Mouse (Mus musculus): Measurements from ENCODE around the gene Nat10. TPM values are rescaled to one million over a fixed set of nuclear protein-coding genes. Genes with fewer than 3 reads are reported as not detected.

The Nat10 gene
- total RNA-seq, 1 experiment from 2014 or later = 42.0 TPM

- no peak for ATAC-seq (ENCODE audit: extremely low read depth, insufficient number of reproducible peaks, low FRiP score, poor library complexity, severe bottlenecking)
Measured at GRCm38 (mm10) chr2:103676808-103677207, 84.3 kb downstream of the Nat10 start.

DNA sequence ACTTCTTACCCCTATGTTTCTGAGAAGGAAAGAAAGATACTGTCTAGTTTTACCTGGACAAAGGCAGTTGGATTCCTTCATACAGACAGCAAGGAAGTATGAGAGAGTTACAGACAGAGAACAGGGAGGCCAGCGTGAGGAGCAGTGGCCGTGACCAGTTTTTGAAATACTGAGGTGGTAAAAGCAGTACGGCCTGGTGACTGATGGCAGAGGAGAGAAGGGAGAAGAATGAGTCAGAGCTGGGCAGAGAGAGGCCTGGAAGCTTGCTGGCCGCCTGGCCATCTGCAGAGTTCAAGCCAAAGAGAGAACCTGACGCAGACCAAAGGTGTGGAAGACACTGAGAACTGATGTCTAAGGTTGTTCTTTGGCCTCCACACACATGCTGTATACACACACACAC, 85.7 kb downstream of the Nat10 start:
- ATAC-seq (ENCODE audit: extremely low read depth, insufficient number of reproducible peaks, low FRiP score, poor library complexity, severe bottlenecking) = no peak

GRCm38 (mm10) chr2:103673609-103674008, 87.5 kb downstream of the Nat10 start:
- no peak for ATAC-seq (ENCODE audit: extremely low read depth, insufficient number of reproducible peaks, low FRiP score, poor library complexity, severe bottlenecking)

- ATAC-seq (ENCODE audit: extremely low read depth, insufficient number of reproducible peaks, low FRiP score, poor library complexity, severe bottlenecking) = peak; percentile 13; the same call in 1 of the 2 replicates
Measured at GRCm38 (mm10) chr2:103672573-103673119, 88.4 kb downstream of the Nat10 start.

Other genes starting within 250 kb of the Nat10 start
- gene Abtb2, start 195.0 kb downstream of the Nat10 start, total RNA-seq (2017) = 27.9 and 31.3 TPM in 2 replicates
- gene Caprin1, start 36.4 kb upstream of the Nat10 start, total RNA-seq (2017) = 215 and 226 TPM in 2 replicates
- 134 and 151 TPM in 2 replicates for gene Lmo2, start 196.7 kb upstream of the Nat10 start, total RNA-seq (2017)

Measured in neutrophil, adult 5-6 weeks (primary cell).